Mouse (Mus musculus): ENCODE data around the gene Fgfr2. TPM values are rescaled to one million over a fixed set of nuclear protein-coding genes. Genes with fewer than 3 reads are reported as not detected.

Fgfr2 gene
- total RNA-seq, 2 experiments from 2014 or later, result 47.6 to 49.5 TPM

DNA sequence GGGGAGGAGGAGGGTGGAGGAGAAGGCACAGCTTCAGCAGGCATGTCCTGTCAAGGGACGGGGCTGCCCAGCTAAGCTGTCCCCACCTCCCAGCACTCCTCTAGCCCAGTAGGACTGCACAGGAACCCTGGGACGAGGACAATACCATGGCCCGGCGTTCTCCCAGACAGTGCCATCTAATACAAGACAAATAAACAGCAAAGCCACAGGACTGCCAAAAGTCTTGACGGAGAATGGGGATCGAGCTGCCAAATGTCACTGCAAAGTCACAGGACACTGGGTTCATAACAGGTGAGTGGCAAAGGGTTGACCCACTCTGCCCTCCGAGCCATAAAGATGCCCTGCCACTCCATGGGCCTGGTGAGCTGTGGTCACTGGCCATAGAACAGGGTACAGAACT lies 2874.7 kb downstream of the Fgfr2 start:
- no peak for DNase-seq (ENCODE audit: low spot score in 2 of 2)

DNA sequence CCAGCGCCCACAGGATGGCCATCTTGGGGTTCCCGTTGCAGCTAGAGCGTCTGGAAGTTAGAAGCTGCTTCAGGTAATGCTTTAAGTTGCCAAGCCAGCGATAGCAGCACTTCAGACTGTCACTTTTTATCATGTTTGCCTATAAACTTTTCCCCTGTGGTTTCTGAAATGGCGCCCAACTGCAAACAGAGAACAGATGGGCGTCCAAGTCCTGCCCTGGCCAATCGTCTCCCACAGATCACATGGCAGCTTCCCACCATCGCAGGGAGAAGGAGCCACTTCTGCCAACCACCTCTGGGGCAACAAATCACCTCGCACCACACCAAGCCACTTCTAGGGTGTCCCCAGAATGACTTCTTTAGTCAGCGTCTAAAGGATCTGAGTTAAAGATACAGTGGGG lies 2875.3 kb downstream of the Fgfr2 start:
- DNase-seq (ENCODE audit: low spot score in 2 of 2), result no peak
- no peak overlapping the region for H3K4me3 ChIP-seq

More for the DNA sequence above, 2874.7 kb downstream of the Fgfr2 start:
- no peak overlapping the region for H3K4me3 ChIP-seq
- H3K27ac ChIP-seq, result peak overlapping the region; percentile 55; the same call in 1 of the 2 replicates
- no peak for TF ChIP-seq CTCF (conservative IDR thresholded peaks at IDR 0.05)

DNA sequence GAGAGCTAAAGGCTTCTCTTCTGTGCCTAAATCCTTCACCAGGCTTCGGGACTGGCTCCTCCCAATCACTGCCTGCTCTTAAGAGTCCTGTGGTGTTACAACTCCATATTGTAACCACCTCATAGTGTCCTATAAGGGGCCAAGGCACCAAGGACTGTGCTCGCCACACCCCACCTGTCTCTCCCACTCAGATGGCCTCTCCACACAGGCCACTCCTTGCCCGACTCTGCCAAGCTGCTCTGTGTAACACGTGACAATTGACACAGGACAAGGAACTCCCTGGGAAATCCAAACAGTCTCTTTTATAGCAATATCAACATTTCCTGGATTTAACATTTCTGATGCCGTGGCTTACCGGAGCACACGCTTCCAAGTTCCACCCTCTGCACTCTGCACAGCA lies 2876.7 kb downstream of the Fgfr2 start:
- TF ChIP-seq CTCF (conservative IDR thresholded peaks at IDR 0.05), result no peak
- DNase-seq (ENCODE audit: low spot score in 2 of 2), result no peak
- H3K27ac ChIP-seq, result peak overlapping the region; percentile 55; the same call in 1 of the 2 replicates
- H3K4me3 ChIP-seq, result no peak overlapping the region

More for the DNA sequence above, 2875.3 kb downstream of the Fgfr2 start:
- peak overlapping the region; percentile 55 for H3K27ac ChIP-seq
- no peak for TF ChIP-seq CTCF (conservative IDR thresholded peaks at IDR 0.05)

DNA sequence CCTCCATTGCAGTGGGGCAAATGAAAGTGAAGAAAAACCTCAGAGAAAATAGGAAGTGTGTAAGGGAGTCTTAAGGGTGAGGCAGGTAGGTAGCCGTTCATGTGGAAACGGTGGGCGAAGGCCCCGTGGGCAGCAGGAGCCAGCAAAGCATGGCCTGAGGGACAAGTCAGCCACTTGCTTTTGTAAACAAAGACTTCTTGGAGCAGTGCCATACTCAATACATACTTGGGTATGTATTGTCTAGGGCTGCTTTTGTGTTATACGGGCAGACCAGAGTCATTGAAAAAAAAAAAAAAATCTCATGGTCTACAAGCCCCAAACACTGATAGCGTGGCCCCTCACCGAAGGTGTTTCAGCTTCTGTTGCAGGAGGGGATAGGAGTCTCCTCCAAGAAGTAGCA lies 2878.6 kb downstream of the Fgfr2 start:
- DNase-seq (ENCODE audit: low spot score in 2 of 2), result no peak
- Histone ChIP-seq H3K27ac (peak overlapping the region; percentile 59), H3K4me3 (no peak overlapping the region)
- TF ChIP-seq CTCF (conservative IDR thresholded peaks at IDR 0.05), result no peak

DNA sequence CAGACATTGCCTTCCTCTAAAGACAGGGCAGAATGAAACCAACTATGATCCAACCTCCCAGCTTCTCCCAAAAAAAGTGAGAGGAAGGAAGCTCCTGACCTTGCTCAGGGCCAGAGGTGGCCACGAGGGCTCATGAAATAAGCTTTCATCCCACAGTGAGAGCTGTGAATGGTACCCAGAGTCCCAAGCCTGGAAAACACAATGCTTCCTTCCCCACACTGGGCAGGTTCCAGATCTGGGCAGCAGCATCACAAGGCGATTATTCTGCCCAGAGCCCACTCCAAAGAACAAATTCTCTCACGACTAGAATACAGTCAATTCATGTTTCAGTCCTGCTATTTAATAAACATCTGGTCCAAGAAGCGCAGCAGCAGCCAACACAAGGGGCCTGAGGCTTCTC lies 2879.3 kb downstream of the Fgfr2 start:
- H3K4me3 ChIP-seq, result no peak overlapping the region
- TF ChIP-seq CTCF (conservative IDR thresholded peaks at IDR 0.05), result no peak
- H3K27ac ChIP-seq, result peak overlapping the region; percentile 80
- DNase-seq (ENCODE audit: low spot score in 2 of 2), result no peak

DNA sequence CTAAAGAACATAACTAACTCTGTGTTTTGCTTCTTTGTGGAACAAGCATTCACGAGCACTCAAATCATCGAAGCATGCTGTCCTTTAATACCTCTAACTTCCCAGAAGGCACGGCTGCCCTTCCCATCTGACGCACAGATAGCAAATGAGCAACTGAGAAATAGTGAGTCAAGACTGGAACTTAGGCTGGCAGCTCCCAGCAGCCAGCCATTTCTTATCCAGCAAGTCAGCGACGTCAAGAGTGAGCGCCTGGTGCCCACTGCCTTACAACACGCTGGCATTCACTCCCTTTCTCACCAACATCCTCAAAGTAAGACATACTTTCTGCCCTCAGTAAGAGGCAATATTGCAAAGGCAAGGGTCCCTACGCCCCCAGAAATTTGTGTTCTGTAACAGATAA lies 2883.0 kb downstream of the Fgfr2 start:
- no peak for TF ChIP-seq CTCF (conservative IDR thresholded peaks at IDR 0.05)
- Histone ChIP-seq H3K4me3 (no peak overlapping the region), H3K27ac (no peak overlapping the region)
- DNase-seq (ENCODE audit: low spot score in 2 of 2), result no peak

DNA sequence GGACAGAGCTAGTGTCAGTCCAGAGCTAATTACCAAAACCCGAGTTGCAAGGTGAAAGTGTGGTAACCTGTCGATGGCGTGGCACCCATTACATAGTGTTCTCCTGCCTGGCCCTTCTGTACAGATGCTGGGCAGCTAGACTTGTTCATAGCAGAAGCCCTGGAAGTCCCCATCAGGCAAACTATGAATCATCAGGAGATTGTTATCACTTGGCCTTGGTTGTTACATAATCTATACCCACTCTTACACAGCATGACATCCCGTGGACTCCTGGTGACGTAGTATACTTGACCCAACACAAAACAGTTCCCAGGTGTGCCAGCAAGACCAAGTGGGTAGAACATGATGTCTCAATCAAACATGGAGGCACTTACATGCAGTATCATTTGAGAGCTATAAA lies 2885.9 kb downstream of the Fgfr2 start:
- peak overlapping the region; percentile 48; the same call in 1 of the 2 replicates for H3K27ac ChIP-seq
- TF ChIP-seq CTCF (conservative IDR thresholded peaks at IDR 0.05), result no peak
- DNase-seq (ENCODE audit: low spot score in 2 of 2), result no peak
- H3K4me3 ChIP-seq, result no peak overlapping the region

DNA sequence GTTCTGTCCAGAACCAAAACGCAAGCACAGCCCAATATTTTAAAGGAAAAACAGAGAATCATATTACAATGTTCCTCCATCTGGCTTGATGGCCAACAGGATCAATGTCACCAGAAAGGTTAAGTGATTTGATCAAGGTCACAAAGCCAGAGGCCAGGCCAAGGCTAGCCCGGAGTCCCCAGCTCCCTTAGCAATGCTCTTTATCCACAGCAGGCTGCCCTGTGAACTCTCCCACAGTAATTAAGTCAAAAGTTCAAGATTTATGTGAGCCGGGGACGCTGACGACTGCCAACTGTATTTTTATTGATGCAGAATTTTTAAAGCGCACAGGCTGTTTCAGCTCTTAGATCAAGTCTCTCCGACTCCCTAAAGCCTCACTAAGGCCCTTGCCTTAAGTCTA lies 2889.4 kb downstream of the Fgfr2 start:
- DNase-seq (ENCODE audit: low spot score in 2 of 2), result no peak
- Histone ChIP-seq H3K27ac (no peak overlapping the region), H3K4me3 (no peak overlapping the region)
- TF ChIP-seq CTCF (conservative IDR thresholded peaks at IDR 0.05), result no peak

DNA sequence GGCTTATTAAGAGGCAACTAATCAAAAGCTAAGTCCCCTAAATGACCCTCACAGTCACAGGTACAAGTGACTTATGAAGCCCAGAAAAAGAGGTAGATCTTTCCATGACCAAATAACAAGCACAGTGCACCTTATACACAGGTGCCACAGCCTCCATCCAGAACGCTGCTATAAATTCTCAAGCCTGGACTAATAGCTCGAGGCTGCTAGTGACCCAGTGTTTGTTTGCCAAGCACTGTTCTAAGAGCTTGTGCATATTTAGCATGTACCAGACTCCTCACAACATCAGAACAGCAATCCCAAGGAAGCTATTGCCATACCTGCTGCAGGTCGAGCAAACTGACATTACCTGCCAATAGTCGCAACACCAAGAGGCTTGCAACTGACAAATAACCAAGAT lies 2893.1 kb downstream of the Fgfr2 start:
- H3K4me3 ChIP-seq, result no peak overlapping the region
- no peak for TF ChIP-seq CTCF (conservative IDR thresholded peaks at IDR 0.05)
- peak overlapping the region; percentile 62 for H3K27ac ChIP-seq
- no peak for DNase-seq (ENCODE audit: low spot score in 2 of 2)

DNA sequence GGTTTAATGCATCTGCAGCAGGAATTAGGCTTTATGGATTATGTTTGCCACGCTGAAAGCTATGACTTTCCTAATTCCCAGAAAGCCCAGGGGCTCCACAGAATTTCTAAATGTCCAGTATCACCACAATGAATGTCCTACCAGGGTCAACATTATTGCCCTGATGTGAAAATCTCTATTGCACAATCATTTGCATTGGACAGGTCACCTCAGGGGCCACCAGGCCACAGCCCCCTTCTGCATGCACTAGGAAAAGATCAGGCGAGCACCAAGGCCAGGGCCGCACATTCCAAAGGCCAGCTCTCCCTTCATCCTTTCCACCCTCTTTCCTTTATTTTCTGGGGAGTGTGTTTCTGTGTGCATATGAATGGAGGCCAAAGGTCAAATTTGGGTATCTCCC lies 2897.9 kb downstream of the Fgfr2 start:
- DNase-seq (ENCODE audit: low spot score in 2 of 2), result no peak
- Histone ChIP-seq H3K4me3 (no peak overlapping the region), H3K27ac (no peak overlapping the region)
- TF ChIP-seq CTCF (conservative IDR thresholded peaks at IDR 0.05), result no peak

DNA sequence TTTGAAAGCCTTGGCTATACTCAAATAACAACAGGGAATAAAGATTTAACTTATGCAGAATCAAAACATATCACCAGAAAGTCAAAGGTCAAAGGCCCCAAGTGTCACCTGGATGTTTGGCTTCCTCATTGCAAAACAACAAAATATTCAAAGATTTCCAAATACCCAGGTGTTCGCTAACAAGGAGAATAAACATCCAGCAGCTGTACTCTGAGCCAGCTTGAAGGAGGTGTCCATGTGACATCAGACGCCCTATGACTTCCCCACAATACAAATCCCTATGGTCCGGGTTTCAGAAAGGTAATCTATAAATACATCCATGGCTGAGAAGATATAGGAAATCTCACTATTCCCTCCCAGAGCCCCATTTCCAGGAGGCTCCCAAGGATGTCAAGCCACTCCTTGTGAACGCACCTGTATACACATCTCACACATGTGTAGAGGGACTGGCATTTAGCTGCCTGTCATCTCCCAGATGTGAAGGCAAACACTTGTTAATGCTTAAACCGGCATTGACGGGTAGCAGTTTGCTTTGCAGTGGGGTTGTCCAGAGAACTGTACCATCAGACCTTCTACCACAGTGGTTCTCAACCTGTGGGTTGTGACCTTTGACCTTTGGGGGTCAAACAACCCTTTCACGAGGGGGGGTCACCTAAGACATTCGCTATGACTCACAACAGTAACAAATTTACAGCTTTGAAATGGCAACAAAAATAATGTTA lies 2900.4 kb downstream of the Fgfr2 start:
- Histone ChIP-seq H3K4me3 (no peak overlapping the region), H3K27ac (peak overlapping the region; percentile 10; the same call in 1 of the 2 replicates)
- no peak for TF ChIP-seq CTCF (conservative IDR thresholded peaks at IDR 0.05)
- DNase-seq (ENCODE audit: low spot score in 2 of 2), result no peak

DNA sequence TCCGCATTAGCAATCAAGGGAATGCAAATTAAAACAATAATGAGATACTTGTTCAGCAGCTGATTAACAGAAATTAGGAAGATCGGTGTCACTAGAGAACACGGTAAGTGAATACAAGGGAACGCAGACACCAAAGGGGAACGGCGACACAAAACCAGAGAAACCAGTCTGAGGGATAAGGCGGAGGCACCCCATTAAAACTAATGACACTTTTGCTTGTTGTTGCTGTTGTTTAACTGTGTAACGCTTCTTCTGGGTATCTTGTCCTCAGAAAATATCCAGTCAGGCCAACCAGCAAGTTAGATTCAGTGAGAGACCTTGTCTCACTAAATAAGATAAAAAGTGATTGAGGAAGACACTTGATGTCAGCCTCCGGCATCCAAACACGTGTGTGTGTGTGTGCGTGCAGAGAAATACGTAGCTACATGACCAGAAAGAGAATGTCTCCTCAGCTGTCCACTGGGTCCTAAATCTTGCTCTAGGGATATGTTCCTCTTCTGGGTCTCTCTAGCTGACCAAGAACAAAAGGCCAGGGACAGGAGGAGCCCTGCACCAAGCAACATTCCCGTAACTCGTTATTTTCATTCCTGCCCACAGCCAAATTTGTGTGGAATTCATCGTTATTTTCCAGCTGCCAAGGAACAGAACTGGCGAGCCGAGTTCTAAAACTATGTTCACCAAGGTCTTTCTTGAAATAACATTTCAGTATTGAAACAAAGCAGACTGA lies 2901.3 kb downstream of the Fgfr2 start:
- Histone ChIP-seq H3K27ac (peak overlapping the region; percentile 52; the same call in 1 of the 2 replicates), H3K4me3 (no peak overlapping the region)
- DNase-seq (ENCODE audit: low spot score in 2 of 2), result no peak
- no peak for TF ChIP-seq CTCF (conservative IDR thresholded peaks at IDR 0.05)

DNA sequence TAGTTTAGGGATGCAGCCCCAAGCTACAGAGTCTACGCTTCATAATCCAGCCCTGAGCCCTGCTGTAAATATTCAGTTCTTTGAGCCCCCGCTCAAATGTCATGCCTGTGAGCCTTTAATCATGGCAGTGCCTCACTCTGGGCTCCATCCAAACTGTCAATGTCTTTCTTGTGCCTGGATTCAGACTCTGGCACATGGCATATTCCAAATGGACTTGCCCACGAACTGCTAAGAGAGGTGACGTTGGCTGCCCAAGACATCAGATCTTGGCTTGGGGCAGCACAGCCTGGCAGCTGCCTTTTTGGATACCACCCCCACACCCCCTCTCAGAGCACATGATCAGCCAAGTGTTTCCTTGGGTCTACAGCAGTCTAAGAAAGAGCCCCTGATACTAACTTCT lies 2902.5 kb downstream of the Fgfr2 start:
- H3K27ac ChIP-seq, result peak overlapping the region; percentile 52; the same call in 1 of the 2 replicates
- no peak overlapping the region for H3K4me3 ChIP-seq
- DNase-seq (ENCODE audit: low spot score in 2 of 2), result no peak
- no peak for TF ChIP-seq CTCF (conservative IDR thresholded peaks at IDR 0.05)
